Mouse (Mus musculus): ENCODE results near the gene Ctsa.

DNA sequence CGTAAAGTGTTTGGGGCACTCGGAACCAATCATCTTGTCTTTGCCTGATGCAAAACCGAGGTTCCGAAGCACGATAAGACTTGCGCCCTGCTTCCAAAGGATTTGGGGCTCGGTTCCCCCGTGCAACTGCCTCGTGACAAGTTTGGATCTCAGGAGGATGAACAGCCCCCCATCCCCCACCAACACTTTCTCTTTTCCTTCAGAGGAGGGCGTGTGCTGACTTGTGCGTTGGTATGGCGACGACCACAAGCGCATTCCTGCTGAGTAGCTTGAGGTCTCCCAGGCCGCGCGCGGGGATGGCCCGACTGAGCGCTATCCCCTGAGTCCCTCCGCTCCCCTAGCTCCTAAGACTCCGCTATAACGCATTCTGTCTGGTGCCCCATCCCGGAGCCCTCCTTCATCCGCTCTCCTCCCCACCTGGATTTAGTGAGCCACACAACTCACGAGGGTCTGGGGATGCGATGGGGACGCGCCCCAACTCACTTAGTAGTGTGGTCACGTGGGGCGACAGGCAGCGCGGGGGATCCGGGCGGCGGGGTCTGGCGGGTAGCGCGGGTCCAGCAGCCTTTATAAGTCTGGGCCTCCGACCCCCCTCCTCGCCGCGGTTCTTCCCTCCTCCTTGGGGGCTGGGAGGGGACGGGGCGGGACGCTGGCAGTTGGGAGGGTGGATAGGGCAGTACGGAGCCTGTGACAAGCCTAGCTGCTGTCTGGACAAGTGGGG is 24.6 kb downstream of the Ctsa start, which contains the start of gene Pltp:
- no peak for TF ChIP-seq CTCF (IDR thresholded peaks at IDR 0.05; ENCODE audit: low read depth)
- no peak for TF ChIP-seq EP300 (IDR thresholded peaks at IDR 0.05; ENCODE audit: low read depth)

Data from heart, postnatal 0 days (tissue).